Mouse (Mus musculus) thymus, postnatal 4 days (tissue): ENCODE results near the gene Rac2.

ENCODE experiments used
- DNase-seq: peaks from one replicate; pipeline ENCODE4 v3.0.0; 2021

The Rac2 gene

DNA sequence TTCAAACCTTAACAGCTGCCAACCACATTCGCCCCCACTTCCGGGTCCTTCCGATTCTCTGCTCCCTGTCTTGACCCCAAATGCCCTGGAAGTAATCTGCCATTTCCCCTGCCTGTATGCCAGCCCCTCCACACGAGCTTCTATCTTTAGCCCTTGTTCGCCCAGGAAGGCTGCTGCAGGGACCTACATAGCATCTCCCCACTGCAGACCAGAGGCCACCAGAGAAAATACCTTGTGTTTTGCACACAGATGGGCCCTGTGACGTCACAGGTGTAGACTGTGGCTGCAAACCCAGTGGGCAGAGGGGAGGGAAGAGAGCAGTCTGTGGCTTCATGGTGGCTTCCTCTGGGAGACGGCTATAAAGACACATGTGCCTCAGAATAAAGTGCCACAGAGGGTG is 54.4 kb downstream of the Rac2 start:
- DNase-seq: peak; percentile 58

DNA sequence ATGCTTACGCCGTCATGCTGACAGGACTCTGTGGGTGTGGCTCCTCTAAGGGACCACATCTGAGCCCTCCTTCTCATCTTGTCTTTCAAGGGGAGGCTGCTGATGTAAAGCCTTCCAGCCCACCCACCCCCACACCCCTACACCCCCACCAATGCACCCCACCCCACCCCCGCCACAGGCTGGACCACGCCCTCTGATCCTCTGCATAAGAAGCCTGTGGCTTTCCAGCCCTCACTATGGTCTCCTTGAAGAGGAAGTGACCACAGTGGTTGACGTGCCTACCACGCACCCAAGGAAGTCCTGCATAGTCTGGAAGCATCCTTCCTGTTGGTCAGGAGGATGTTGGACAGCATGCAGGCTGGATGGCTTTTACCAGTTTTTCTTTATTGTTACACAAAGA is 56.8 kb downstream of the Rac2 start:
- DNase-seq: no peak

DNA sequence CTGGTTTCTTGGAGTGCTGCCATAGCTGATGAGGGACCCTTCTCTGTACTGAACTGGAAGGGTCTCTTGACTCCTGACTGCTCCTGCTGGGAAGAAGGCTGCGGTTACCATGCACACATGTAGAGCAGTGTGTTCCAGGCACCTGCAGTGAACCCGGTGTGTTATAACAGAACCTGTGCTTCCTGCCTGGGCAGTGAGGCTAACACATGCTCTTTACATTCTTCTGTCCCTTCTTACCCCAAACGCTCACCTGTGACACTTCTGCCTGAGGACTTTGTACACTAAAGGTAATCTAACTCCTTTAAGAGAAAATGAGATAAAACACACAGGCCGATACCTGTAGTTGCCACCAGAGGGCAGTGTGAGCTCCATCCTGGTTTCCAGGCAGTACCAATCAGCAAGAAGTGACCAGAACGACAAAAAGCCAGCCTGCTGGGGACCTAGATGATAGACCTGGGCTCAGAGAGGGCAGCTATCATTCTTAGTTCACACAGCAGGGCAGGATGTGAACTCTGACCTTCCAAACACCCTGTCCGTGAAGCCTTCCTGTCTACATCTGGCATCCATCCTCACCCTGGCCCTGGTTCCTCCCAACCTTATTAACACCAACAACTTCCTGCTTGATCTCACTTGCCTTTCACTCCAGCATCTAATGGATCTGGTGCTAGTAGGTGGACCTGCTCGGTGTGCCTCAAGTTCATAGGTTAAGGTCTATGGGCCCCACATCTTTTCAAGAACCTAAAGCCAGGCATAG is 58.0 kb downstream of the Rac2 start:
- peak; percentile 85 for DNase-seq

DNA sequence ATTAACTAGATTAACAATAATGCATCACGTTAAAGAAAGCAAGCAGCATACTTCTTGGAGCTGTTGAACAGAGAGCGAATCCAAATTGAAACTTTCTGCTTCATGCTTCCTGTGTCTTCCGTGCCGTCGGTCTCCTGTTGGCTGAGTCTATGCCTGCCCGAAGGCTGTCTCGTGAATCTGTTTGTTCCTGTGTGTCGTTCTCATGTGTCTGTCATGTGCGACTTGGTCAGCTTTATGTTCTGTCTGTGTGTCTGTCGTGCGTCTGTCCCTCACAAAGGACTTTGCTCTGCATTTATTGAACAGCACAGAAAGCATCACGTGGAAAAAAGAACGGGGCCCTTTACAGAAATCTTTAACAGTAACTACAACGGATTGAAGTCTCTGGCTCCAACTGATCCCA is 59.6 kb downstream of the Rac2 start:
- DNase-seq: no peak

DNA sequence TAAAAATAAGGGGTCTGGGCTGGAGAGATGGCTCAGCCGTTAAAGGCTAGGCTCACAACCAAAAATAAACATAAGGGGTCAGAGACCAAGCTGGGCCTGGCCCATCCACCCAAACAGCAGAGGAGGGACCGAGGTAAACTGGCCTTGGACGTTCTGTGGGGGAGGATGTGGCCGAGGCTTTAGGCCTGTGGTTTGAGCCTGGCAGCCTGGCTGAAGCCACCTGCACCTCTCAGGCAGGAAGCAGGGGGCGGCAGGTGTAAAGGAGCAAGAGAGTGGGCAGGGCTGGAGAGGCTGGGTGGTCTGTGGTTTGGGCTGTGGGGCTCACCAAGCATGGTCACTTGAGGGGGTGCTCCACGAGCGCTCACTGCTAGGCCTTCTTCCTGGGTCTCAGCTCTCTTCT is 60.6 kb downstream of the Rac2 start:
- no peak for DNase-seq

DNA sequence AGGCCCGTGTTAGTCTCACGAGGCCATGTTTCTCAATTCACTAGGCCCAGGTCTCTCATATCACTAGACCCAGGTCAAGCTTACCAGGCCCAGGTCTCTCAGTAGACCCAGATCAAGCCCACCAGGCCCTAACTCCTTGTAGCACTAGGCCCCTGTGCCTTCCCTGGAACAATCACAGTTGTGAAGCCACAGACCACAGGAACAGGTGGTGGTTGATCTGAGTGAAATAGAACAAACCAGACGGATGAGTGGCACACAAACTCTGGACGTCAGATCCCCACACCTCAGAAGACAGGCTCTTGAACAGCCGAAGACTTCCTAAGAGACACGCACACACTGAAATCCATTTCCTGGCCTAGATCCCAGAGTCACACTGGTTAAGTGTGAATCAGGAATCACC is 61.8 kb downstream of the Rac2 start:
- no peak for DNase-seq

DNA sequence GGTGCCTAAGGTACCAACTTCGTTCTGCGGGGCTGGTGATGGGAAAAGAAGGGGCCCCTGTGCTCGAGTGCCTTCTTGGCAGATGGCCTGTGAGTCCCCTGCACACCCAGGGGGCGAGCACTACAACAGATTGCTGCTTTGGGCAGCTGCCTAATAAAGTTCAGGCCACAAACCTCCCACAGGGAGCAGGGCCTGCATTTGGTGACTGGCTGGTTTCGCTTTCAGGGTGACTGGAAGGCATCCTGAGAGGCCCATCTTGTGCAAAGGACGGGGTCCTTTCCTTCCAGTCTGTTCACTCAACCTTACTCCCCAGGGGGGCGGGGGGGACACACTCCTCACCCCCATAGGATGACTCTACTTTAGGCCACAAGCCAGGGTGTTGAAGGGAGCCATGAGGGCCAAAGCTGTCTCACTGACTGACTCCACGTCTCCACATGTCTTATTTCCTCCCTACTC is 62.4 kb downstream of the Rac2 start:
- no peak for DNase-seq

DNA sequence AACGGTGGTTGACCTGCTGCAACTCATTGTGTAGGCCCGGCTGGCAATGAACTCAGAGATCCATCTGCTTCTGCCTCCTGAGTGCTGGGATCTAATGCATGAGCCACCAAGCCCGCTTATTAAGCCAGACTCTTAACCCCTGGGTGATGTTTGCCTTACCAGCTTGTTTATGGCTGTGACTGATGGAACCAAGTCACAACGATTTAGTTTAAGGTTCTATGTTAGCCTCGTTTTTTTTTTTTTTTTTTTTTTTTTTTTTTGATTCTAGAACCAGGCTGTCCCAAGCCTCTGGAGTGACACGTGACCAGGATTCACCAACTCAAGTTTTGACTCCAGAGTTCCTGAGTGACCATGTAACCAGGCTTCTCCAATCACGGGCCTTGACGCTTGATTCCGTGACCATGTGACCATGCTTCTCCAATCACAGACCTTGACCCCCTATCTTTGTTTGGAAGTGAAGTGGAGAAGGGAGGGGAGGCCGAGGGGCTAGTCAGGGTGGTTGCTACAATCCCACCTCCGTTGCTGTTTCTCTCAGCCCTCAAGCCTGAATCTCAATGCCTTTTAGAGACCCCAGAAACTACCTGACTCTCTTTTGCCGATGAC is 63.2 kb downstream of the Rac2 start:
- DNase-seq: no peak
